Mouse (Mus musculus): ENCODE measurements around the gene Notch2. TPM values are rescaled to one million over a fixed set of nuclear protein-coding genes. Genes with fewer than 3 reads are reported as not detected.

Gene Notch2
- polyA plus RNA-seq, 1 experiment from 2014 or later: 18.3 TPM

DNA sequence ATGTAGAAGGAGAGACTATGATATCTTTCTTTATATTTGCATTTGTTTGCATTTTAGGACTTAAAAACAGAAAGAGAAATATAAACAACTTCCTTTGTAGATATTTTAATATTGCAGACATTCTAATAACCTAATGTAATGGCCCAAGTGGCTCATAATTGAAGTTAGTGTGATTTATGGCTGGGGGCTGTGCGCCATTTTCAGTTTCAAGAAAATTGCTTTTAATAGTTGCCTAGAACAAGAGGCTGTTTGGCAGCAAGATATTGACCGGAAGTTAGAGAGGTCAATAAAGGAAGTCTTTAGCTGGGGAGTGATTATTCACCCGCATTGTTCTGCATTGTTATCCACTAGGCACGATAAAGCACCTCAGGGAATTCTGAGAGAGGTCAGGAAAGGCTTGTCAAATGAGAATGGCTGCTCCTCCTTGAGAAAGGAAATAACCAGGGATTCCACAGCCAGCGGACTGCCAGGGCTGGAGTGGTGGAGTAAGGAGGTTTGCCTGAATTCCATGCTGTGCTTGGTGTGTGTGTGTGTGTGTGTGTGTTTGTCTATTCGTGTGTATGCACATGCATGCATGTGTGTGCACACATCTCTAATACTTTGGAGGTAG is 61.4 kb downstream of the Notch2 start:
- ATAC-seq (no peak), DNase-seq (ENCODE audit: low spot score) (no peak)
- no peak overlapping the region for H3K9ac ChIP-seq (replicated peaks; ENCODE audit: low read depth)
- TF ChIP-seq EP300 (IDR thresholded peaks at IDR 0.05) (peak; percentile 31; the same call in 1 of the 2 replicates), CTCF (IDR thresholded peaks at IDR 0.05) (no peak)
- H3K27me3 ChIP-seq (replicated peaks; ENCODE audit: insufficient read depth, low read length): no peaks in the 10 kb centered on the region
- no peak overlapping the region for H3K4me3 ChIP-seq (ENCODE audit: low read depth, low read length)
- H3K9me3 ChIP-seq (ENCODE audit: low read length): no peaks in the 10 kb centered on the region
- H3K4me2 ChIP-seq (replicated peaks; ENCODE audit: low read depth, low read length): no peak overlapping the region
- WGBS: 50% methylated on average over 6 of the region's 6 CpGs
- no peaks in the 10 kb centered on the region for H3K4me1 ChIP-seq (ENCODE audit: insufficient read depth, low read depth, low read length)
- H3K36me3 ChIP-seq (ENCODE audit: insufficient read depth, low read length): peaks cover 8% of the 10 kb centered on the region; the same call in 1 of the 2 replicates
- H3K27ac ChIP-seq (ENCODE audit: low read length): no peak overlapping the region

DNA sequence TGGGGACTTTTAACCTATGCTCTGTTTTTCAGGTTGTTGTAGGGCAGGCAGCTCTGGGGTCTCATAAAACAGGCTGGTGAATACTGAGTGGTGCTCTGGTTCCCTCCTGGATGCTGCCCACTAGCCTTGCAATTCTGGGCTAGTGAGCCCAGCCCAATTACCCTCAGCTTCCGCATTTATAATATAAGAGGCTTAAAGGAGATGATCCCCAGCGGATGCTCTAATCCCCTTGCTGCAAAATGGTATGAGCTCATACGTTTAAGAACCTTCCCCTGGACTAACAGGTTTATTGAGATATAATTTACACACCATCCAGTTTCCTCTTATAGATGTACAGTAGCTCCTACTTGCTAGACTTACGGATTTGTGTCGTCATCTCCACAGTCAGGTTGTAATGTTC is 64.5 kb downstream of the Notch2 start:
- ATAC-seq (no peak), DNase-seq (ENCODE audit: low spot score) (no peak)
- H3K4me2 ChIP-seq (replicated peaks; ENCODE audit: low read depth, low read length): no peak overlapping the region
- H3K4me3 ChIP-seq (ENCODE audit: low read depth, low read length): no peak overlapping the region
- no peaks in the 10 kb centered on the region for H3K27me3 ChIP-seq (replicated peaks; ENCODE audit: insufficient read depth, low read length)
- no peaks in the 10 kb centered on the region for H3K9me3 ChIP-seq (ENCODE audit: low read length)
- peaks cover 19% of the 10 kb centered on the region; the same call in 1 of the 2 replicates for H3K36me3 ChIP-seq (ENCODE audit: insufficient read depth, low read length)
- no peaks in the 10 kb centered on the region for H3K4me1 ChIP-seq (ENCODE audit: insufficient read depth, low read depth, low read length)
- no peak overlapping the region for H3K9ac ChIP-seq (replicated peaks; ENCODE audit: low read depth)
- WGBS: 92% methylated on average over 5 of the region's 5 CpGs
- H3K27ac ChIP-seq (ENCODE audit: low read length): no peak overlapping the region
- TF ChIP-seq EP300 (IDR thresholded peaks at IDR 0.05) (no peak), CTCF (IDR thresholded peaks at IDR 0.05) (no peak)

DNA sequence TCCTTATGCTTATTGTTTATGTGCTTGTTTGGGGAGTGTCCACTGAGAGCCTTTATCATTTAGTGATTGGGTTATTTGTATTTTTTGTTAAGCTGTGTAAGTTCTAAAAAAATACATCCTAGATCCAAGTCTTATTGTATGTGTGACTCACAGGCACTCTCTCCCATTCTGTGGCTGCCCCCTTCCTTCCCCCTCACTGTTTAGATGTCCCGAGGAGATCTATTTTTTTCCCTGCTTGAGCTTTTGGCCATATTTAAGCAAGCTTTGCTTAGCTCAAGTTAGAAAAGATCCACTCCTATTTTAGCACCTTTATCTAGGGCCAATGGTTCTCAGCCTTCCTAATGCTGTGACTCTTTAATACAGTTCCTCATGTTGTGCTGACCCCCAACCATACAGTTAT is 65.5 kb downstream of the Notch2 start:
- H3K4me1 ChIP-seq (ENCODE audit: insufficient read depth, low read depth, low read length): no peaks in the 10 kb centered on the region
- peaks cover 14% of the 10 kb centered on the region; the same call in 1 of the 2 replicates for H3K36me3 ChIP-seq (ENCODE audit: insufficient read depth, low read length)
- no peak for ATAC-seq
- no peak overlapping the region for H3K9ac ChIP-seq (replicated peaks; ENCODE audit: low read depth)
- H3K9me3 ChIP-seq (ENCODE audit: low read length): no peaks in the 10 kb centered on the region
- H3K27me3 ChIP-seq (replicated peaks; ENCODE audit: insufficient read depth, low read length): no peaks in the 10 kb centered on the region
- H3K4me3 ChIP-seq (ENCODE audit: low read depth, low read length): no peak overlapping the region
- DNase-seq (ENCODE audit: low spot score): no peak
- no peak for TF ChIP-seq CTCF (IDR thresholded peaks at IDR 0.05)
- no peak for TF ChIP-seq EP300 (IDR thresholded peaks at IDR 0.05)
- no peak overlapping the region for H3K27ac ChIP-seq (ENCODE audit: low read length)
- H3K4me2 ChIP-seq (replicated peaks; ENCODE audit: low read depth, low read length): no peak overlapping the region
- 39% methylated on average over 1 of the region's 1 CpGs for WGBS

DNA sequence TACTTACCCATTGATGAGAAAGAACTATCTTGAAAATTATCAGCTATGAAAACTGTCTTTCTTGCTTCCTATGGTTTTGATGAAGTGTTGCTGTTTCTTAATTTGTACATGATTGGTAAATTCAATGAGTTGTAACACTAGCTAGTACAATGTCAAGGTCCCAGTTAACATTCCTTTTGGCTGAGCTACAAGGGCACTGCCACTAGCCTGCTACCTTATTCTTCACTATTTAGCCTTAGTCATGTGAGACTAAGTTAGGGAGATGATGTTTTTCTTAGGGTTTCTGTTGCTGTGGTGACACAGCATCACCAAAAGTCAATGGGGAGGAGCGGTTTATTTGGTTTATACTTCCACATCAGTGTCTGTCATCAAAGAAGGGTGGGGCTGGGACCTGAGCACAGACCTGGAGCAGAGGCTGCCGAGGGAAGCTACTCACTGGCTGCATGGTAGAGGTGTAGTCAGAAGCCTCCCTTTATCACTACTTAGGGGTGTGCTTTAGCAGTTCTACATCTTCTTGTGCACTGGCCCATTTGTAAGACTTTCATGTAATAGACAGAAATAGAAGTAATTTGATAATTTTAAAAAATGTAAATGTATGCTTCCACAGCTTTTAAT is 66.4 kb downstream of the Notch2 start:
- Histone ChIP-seq H3K36me3 (ENCODE audit: insufficient read depth, low read length) (peaks cover 11% of the 10 kb centered on the region; the same call in 1 of the 2 replicates), H3K4me1 (ENCODE audit: insufficient read depth, low read depth, low read length) (no peaks in the 10 kb centered on the region), H3K27ac (ENCODE audit: low read length) (no peak overlapping the region), H3K9ac (replicated peaks; ENCODE audit: low read depth) (no peak overlapping the region), H3K27me3 (replicated peaks; ENCODE audit: insufficient read depth, low read length) (no peaks in the 10 kb centered on the region), H3K4me2 (replicated peaks; ENCODE audit: low read depth, low read length) (no peak overlapping the region), H3K9me3 (ENCODE audit: low read length) (no peaks in the 10 kb centered on the region), H3K4me3 (ENCODE audit: low read depth, low read length) (no peak overlapping the region)
- TF ChIP-seq CTCF (IDR thresholded peaks at IDR 0.05) (no peak), EP300 (IDR thresholded peaks at IDR 0.05) (no peak)
- ATAC-seq (no peak), DNase-seq (ENCODE audit: low spot score) (no peak)
- 71% methylated on average over 2 of the region's 2 CpGs for WGBS

DNA sequence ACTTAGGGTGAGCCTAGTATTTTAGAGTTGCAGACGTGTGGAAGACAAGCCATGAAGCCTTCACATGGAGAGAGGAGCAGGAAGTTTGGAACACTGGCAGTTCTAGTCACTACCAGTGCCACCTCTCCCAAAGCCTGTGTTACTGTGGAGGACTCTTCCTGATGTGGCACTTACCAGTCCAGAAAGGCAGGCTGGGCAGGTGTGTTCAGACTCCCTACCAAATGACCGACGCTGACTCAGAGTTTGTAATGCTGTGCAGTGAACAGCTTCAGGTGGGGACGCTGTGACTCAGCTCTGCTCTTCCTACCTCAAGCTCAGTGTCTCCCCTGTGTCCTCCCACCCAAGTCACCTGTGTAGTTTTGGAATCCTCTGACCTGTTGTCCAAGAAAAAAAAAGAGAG is 67.3 kb downstream of the Notch2 start:
- Histone ChIP-seq H3K4me3 (ENCODE audit: low read depth, low read length) (no peak overlapping the region), H3K9ac (replicated peaks; ENCODE audit: low read depth) (no peak overlapping the region), H3K27me3 (replicated peaks; ENCODE audit: insufficient read depth, low read length) (no peaks in the 10 kb centered on the region), H3K27ac (ENCODE audit: low read length) (no peak overlapping the region), H3K9me3 (ENCODE audit: low read length) (no peaks in the 10 kb centered on the region), H3K36me3 (ENCODE audit: insufficient read depth, low read length) (peaks cover 11% of the 10 kb centered on the region; the same call in 1 of the 2 replicates), H3K4me1 (ENCODE audit: insufficient read depth, low read depth, low read length) (no peaks in the 10 kb centered on the region), H3K4me2 (replicated peaks; ENCODE audit: low read depth, low read length) (no peak overlapping the region)
- no peak for ATAC-seq
- WGBS: 65% methylated on average over 4 of the region's 4 CpGs
- DNase-seq (ENCODE audit: low spot score): peak; percentile 45
- TF ChIP-seq EP300 (IDR thresholded peaks at IDR 0.05) (no peak), CTCF (IDR thresholded peaks at IDR 0.05) (no peak)

DNA sequence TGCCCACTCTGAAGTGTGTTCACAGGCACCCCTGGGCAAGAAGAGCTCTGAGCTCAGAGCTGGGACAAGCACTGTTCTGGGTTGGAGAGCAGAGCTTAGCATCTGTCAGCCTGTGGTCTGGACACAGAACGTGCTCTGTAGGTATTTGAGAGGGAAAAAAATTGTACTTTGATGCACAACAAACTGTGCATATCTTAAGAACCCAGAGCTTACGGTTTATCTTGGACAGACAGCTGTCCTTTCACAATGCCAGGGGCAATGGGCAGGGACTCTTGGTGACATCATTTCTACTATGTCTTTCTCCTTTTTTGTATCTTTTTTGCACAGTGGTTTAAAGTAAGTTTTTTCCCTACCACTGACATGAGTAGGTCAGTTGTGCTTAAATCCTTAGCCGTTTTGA is 68.9 kb downstream of the Notch2 start:
- Histone ChIP-seq H3K4me1 (ENCODE audit: insufficient read depth, low read depth, low read length) (no peaks in the 10 kb centered on the region; the same call in 1 of the 2 replicates), H3K27me3 (replicated peaks; ENCODE audit: insufficient read depth, low read length) (no peaks in the 10 kb centered on the region), H3K27ac (ENCODE audit: low read length) (no peak overlapping the region), H3K9me3 (ENCODE audit: low read length) (no peaks in the 10 kb centered on the region), H3K4me3 (ENCODE audit: low read depth, low read length) (no peak overlapping the region), H3K36me3 (ENCODE audit: insufficient read depth, low read length) (peaks cover 11% of the 10 kb centered on the region; the same call in 1 of the 2 replicates), H3K9ac (replicated peaks; ENCODE audit: low read depth) (no peak overlapping the region), H3K4me2 (replicated peaks; ENCODE audit: low read depth, low read length) (no peak overlapping the region)
- ATAC-seq (no peak), DNase-seq (ENCODE audit: low spot score) (no peak)
- WGBS: 78% methylated on average over 3 of the region's 3 CpGs
- TF ChIP-seq EP300 (IDR thresholded peaks at IDR 0.05): no peak
- TF ChIP-seq CTCF (IDR thresholded peaks at IDR 0.05): no peak

Data from lung, postnatal 0 days (tissue).